Mouse (Mus musculus) forebrain, embryonic 16.5 days (tissue): ENCODE results near the gene Rybp. TPM values are rescaled to one million over a fixed set of nuclear protein-coding genes. Genes with fewer than 3 reads are reported as not detected.
A peak's percentile ranks its signal among the peaks of the same experiment; 100 is the strongest.

Experiments used
- ATAC-seq: fragments of 200-750 bp; cut with Nextera tagmentation; 2 replicates; pipeline ENCODE4 v1.8.0; 2017; ENCODE audit warnings: mild to moderate bottlenecking, moderate library complexity
- H3K27ac ChIP-seq: fragments of 300-500 bp; sonication (generic); 2 replicates; pipeline ENCODE4 v1.5.1; 2014; ENCODE audit warnings: low read length, control low read depth
- H3K27me3 ChIP-seq: fragments of 300-500 bp; sonication (generic); replicated peaks from 2 replicates; pipeline ENCODE4 v1.6.1; 2014; ENCODE audit warnings: low read length; ENCODE audit not compliant: control insufficient read depth, insufficient read depth
- H3K36me3 ChIP-seq: fragments of 300-500 bp; sonication (generic); 2 replicates; pipeline ENCODE4 v1.6.1; 2014; ENCODE audit not compliant: control insufficient read depth, insufficient read depth
- H3K4me1 ChIP-seq: fragments of 300-500 bp; sonication (generic); replicated peaks from 2 replicates; pipeline ENCODE4 v1.6.1; 2014; ENCODE audit warnings: low read length; ENCODE audit not compliant: control insufficient read depth, insufficient read depth
- H3K4me2 ChIP-seq: fragments of 300-500 bp; sonication (generic); 2 replicates; pipeline ENCODE4 v1.6.1; 2014; ENCODE audit warnings: mild to moderate bottlenecking, low read length, control low read depth
- H3K4me3 ChIP-seq: fragments of 300-500 bp; sonication (generic); replicated peaks from 2 replicates; pipeline ENCODE4 v1.5.1; 2014; ENCODE audit warnings: mild to moderate bottlenecking, low read length, control low read depth
- H3K9ac ChIP-seq: fragments of 300-500 bp; sonication (generic); replicated peaks from 2 replicates; pipeline ENCODE4 v1.6.1; 2014; ENCODE audit warnings: low read depth, low read length, control low read depth
- H3K9me3 ChIP-seq: fragments of 300-500 bp; sonication (generic); 2 replicates; pipeline ENCODE4 v1.6.1; 2016; ENCODE audit warnings: low read length; ENCODE audit not compliant: control insufficient read depth
- WGBS: fragments of 180-500 bp; shearing (Covaris S2); extraction: QIAGEN DNeasy Blood & Tissue Kit; methylation state at CpG from one replicate; pipeline ENCODE4 v1.1.7; 2014; 5-methylcytosine and 5-hydroxymethylcytosine counted together
- polyA plus RNA-seq: library from polyadenylated mRNA; unstranded; fragments of >200 nt; fragmentation: Nextera tagmentation; extraction: Ambion mirVana; gene quantifications from 2 replicates; pipeline ENCODE4 v1.2.1, GENCODE M21; 2015

The Rybp gene
- polyA plus RNA-seq, 1 experiment from 2014 or later: 31.2 TPM

- ATAC-seq: peak; percentile 39; the same call in 1 of the 2 replicates
- Histone ChIP-seq H3K9ac (no peak overlapping the region), H3K9me3 (no peaks in the 10 kb centered on the region), H3K4me2 (no peak overlapping the region), H3K27ac (no peak overlapping the region), H3K4me3 (no peak overlapping the region), H3K27me3 (no peaks in the 10 kb centered on the region), H3K4me1 (peaks cover 13% of the 10 kb centered on the region), H3K36me3 (no peaks in the 10 kb centered on the region)
- 51% methylated on average over 4 of the region's 4 CpGs for WGBS
These were observed 94.5 kb downstream of the Rybp start for GRCm38 (mm10) chr6:100192691-100193229.

- Histone ChIP-seq H3K4me2 (no peak overlapping the region), H3K9ac (no peak overlapping the region), H3K9me3 (no peaks in the 10 kb centered on the region), H3K27me3 (no peaks in the 10 kb centered on the region), H3K4me3 (no peak overlapping the region), H3K27ac (no peak overlapping the region), H3K4me1 (peaks cover 5% of the 10 kb centered on the region), H3K36me3 (no peaks in the 10 kb centered on the region)
- WGBS: 84% methylated on average over 15 of the region's 15 CpGs
- no peak for ATAC-seq
These were observed 96.3 kb downstream of the Rybp start for GRCm38 (mm10) chr6:100190803-100191559.

- WGBS: 84% methylated on average over 10 of the region's 10 CpGs
- no peak overlapping the region for H3K27ac ChIP-seq
- ATAC-seq: no peak
These were observed 97.0 kb downstream of the Rybp start for GRCm38 (mm10) chr6:100190310-100190709.

GRCm38 (mm10) chr6:100188883-100189743 lies 98.2 kb downstream of the Rybp start:
- H3K4me1 ChIP-seq: no peaks in the 10 kb centered on the region
- no peak overlapping the region for H3K4me3 ChIP-seq
- no peak overlapping the region for H3K27ac ChIP-seq
- H3K4me2 ChIP-seq: no peak overlapping the region
- no peaks in the 10 kb centered on the region; the same call in 1 of the 2 replicates for H3K27me3 ChIP-seq
- WGBS: 64% methylated on average over 7 of the region's 7 CpGs
- no peak for ATAC-seq
- no peaks in the 10 kb centered on the region for H3K9me3 ChIP-seq
- H3K9ac ChIP-seq: no peak overlapping the region
- no peaks in the 10 kb centered on the region for H3K36me3 ChIP-seq

More at GRCm38 (mm10) chr6:100190310-100190709, 97.0 kb downstream of the Rybp start:
- no peaks in the 10 kb centered on the region for H3K9me3 ChIP-seq
- H3K4me1 ChIP-seq: no peaks in the 10 kb centered on the region
- no peak overlapping the region for H3K9ac ChIP-seq
- no peaks in the 10 kb centered on the region for H3K36me3 ChIP-seq
- H3K4me2 ChIP-seq: no peak overlapping the region
- no peak overlapping the region for H3K4me3 ChIP-seq
- no peaks in the 10 kb centered on the region; the same call in 1 of the 2 replicates for H3K27me3 ChIP-seq

- 72% methylated on average over 6 of the region's 6 CpGs for WGBS
- Histone ChIP-seq H3K9ac (no peak overlapping the region), H3K4me3 (no peak overlapping the region), H3K9me3 (no peaks in the 10 kb centered on the region), H3K27ac (no peak overlapping the region), H3K27me3 (no peaks in the 10 kb centered on the region; the same call in 1 of the 2 replicates), H3K36me3 (no peaks in the 10 kb centered on the region), H3K4me2 (no peak overlapping the region), H3K4me1 (no peaks in the 10 kb centered on the region)
- no peak for ATAC-seq
These were observed 99.5 kb downstream of the Rybp start for GRCm38 (mm10) chr6:100187821-100188220.

GRCm38 (mm10) chr6:100186789-100187188 lies 100.5 kb downstream of the Rybp start:
- no peaks in the 10 kb centered on the region for H3K4me1 ChIP-seq
- H3K9me3 ChIP-seq: no peaks in the 10 kb centered on the region
- no peaks in the 10 kb centered on the region for H3K36me3 ChIP-seq
- H3K27me3 ChIP-seq: no peaks in the 10 kb centered on the region; the same call in 1 of the 2 replicates
- no peak overlapping the region for H3K27ac ChIP-seq
- H3K4me2 ChIP-seq: no peak overlapping the region
- no peak overlapping the region for H3K4me3 ChIP-seq
- no peak for ATAC-seq
- WGBS: 88% methylated on average over 11 of the region's 11 CpGs
- no peak overlapping the region for H3K9ac ChIP-seq

GRCm38 (mm10) chr6:100185524-100185923 lies 101.8 kb downstream of the Rybp start:
- Histone ChIP-seq H3K9me3 (no peaks in the 10 kb centered on the region), H3K4me2 (no peak overlapping the region), H3K36me3 (no peaks in the 10 kb centered on the region), H3K4me1 (no peaks in the 10 kb centered on the region), H3K4me3 (no peak overlapping the region), H3K27ac (no peak overlapping the region), H3K9ac (no peak overlapping the region), H3K27me3 (no peaks in the 10 kb centered on the region; the same call in 1 of the 2 replicates)
- no peak for ATAC-seq
- 0% methylated on average over 1 of the region's 1 CpGs for WGBS

GRCm38 (mm10) chr6:100183344-100183743 lies 103.9 kb downstream of the Rybp start:
- Histone ChIP-seq H3K4me3 (no peak overlapping the region), H3K9ac (no peak overlapping the region), H3K36me3 (no peaks in the 10 kb centered on the region), H3K4me1 (no peaks in the 10 kb centered on the region), H3K4me2 (no peak overlapping the region), H3K27me3 (no peaks in the 10 kb centered on the region; the same call in 1 of the 2 replicates), H3K9me3 (no peaks in the 10 kb centered on the region), H3K27ac (no peak overlapping the region)
- 78% methylated on average over 3 of the region's 3 CpGs for WGBS
- no peak for ATAC-seq

GRCm38 (mm10) chr6:100180883-100181262 lies 106.4 kb downstream of the Rybp start:
- Histone ChIP-seq H3K27ac (no peak overlapping the region), H3K27me3 (no peaks in the 10 kb centered on the region; the same call in 1 of the 2 replicates), H3K9ac (no peak overlapping the region), H3K36me3 (no peaks in the 10 kb centered on the region), H3K4me1 (peaks cover 11% of the 10 kb centered on the region), H3K4me2 (no peak overlapping the region), H3K9me3 (no peaks in the 10 kb centered on the region), H3K4me3 (no peak overlapping the region)
- no peak for ATAC-seq
- 74% methylated on average over 4 of the region's 4 CpGs for WGBS
